Mouse (Mus musculus) intestine, postnatal 0 days (tissue): ENCODE data around the gene Qrfpr. TPM values are rescaled to one million over a fixed set of nuclear protein-coding genes. Genes with fewer than 3 reads are reported as not detected.

ENCODE experiments used
- ATAC-seq: fragments of 200-750 bp; cut with Nextera tagmentation; 2 replicates; pipeline ENCODE4 v1.8.0; 2017; ENCODE audit warnings: mild to moderate bottlenecking, moderate TSS enrichment, moderate library complexity
- H3K27ac ChIP-seq: fragments of 300-500 bp; sonication (generic); 2 replicates; pipeline ENCODE4 v1.5.1; 2014; ENCODE audit warnings: mild to moderate bottlenecking, low read depth, low read length, moderate library complexity
- H3K27me3 ChIP-seq: fragments of 300-500 bp; sonication (generic); replicated peaks from 2 replicates; pipeline ENCODE4 v1.6.1; 2014; ENCODE audit warnings: low read length, mixed read lengths; ENCODE audit not compliant: control insufficient read depth, insufficient read depth
- H3K36me3 ChIP-seq: fragments of 300-500 bp; sonication (generic); 2 replicates; pipeline ENCODE4 v1.6.1; 2014; ENCODE audit warnings: mild to moderate bottlenecking, moderate library complexity; ENCODE audit not compliant: control insufficient read depth, insufficient read depth
- H3K4me1 ChIP-seq: fragments of 300-500 bp; sonication (generic); replicated peaks from 2 replicates; pipeline ENCODE4 v1.6.1; 2014; ENCODE audit warnings: antibody characterized with exemption, low read length, mixed read lengths; ENCODE audit not compliant: control insufficient read depth, insufficient read depth
- H3K4me2 ChIP-seq: fragments of 300-500 bp; sonication (generic); replicated peaks from 2 replicates; pipeline ENCODE4 v1.6.1; 2014; ENCODE audit warnings: low read depth, mild to moderate bottlenecking, moderate library complexity
- H3K4me3 ChIP-seq: fragments of 300-500 bp; sonication (generic); 2 replicates; pipeline ENCODE4 v1.5.1; 2014; ENCODE audit warnings: low read depth, low read length
- H3K9ac ChIP-seq: fragments of 300-500 bp; sonication (generic); 2 replicates; pipeline ENCODE4 v1.6.1; 2014; ENCODE audit warnings: mild to moderate bottlenecking, low read depth, low read length
- H3K9me3 ChIP-seq: fragments of 300-500 bp; sonication (generic); 2 replicates; pipeline ENCODE4 v1.6.1; 2016; ENCODE audit warnings: mixed run types; ENCODE audit not compliant: control insufficient read depth
- CTCF ChIP-seq: sonication (generic); IDR thresholded peaks from 2 replicates; pipeline ENCODE4 v1.5.1; 2016; ENCODE audit warnings: low read depth, mild to moderate bottlenecking, control low read depth, antibody characterized with exemption, moderate library complexity
- WGBS: fragments of 180-500 bp; shearing (Covaris S2); extraction: QIAGEN DNeasy Blood & Tissue Kit; methylation state at CpG from one replicate; pipeline ENCODE4 v1.1.7; 2014; 5-methylcytosine and 5-hydroxymethylcytosine counted together
- polyA plus RNA-seq: library from polyadenylated mRNA; unstranded; fragments of >200 nt; fragmentation: Nextera tagmentation; extraction: Ambion mirVana; gene quantifications from 2 replicates; pipeline ENCODE4 v1.2.1, GENCODE M21; 2015

The Qrfpr gene
- polyA plus RNA-seq, 1 experiment from 2014 or later, result 0.20 TPM

GRCm38 (mm10) chr3:36227246-36227645 is 5.1 kb upstream of the Qrfpr start:
- H3K4me3 ChIP-seq, result no peak overlapping the region
- H3K27ac ChIP-seq, result no peak overlapping the region
- no peaks in the 10 kb centered on the region for H3K36me3 ChIP-seq
- H3K27me3 ChIP-seq, result peaks cover 1% of the 10 kb centered on the region; the same call in 1 of the 2 replicates
- no peaks in the 10 kb centered on the region for H3K4me1 ChIP-seq
- WGBS, result 93% methylated on average over 1 of the region's 1 CpGs
- H3K4me2 ChIP-seq, result no peak overlapping the region
- TF ChIP-seq CTCF, result 0 out of 2 replicates have a peak, but pooled peaks have one; percentile 5
- no peak for ATAC-seq
- H3K9ac ChIP-seq, result no peak overlapping the region
- no peaks in the 10 kb centered on the region for H3K9me3 ChIP-seq

GRCm38 (mm10) chr3:36223361-36223760 is 1.2 kb upstream of the Qrfpr start:
- no peaks in the 10 kb centered on the region for H3K4me1 ChIP-seq
- H3K27ac ChIP-seq, result no peak overlapping the region
- ATAC-seq, result no peak
- TF ChIP-seq CTCF, result no peak
- H3K27me3 ChIP-seq, result peaks cover 8% of the 10 kb centered on the region; the same call in 1 of the 2 replicates
- H3K4me3 ChIP-seq, result no peak overlapping the region
- no peak overlapping the region for H3K9ac ChIP-seq
- H3K4me2 ChIP-seq, result no peak overlapping the region
- no peaks in the 10 kb centered on the region for H3K9me3 ChIP-seq
- no peaks in the 10 kb centered on the region for H3K36me3 ChIP-seq
- 39% methylated on average over 2 of the region's 2 CpGs for WGBS

- no peak overlapping the region for H3K9ac ChIP-seq
- no peak for ATAC-seq
- no peak overlapping the region for H3K27ac ChIP-seq
- H3K9me3 ChIP-seq, result no peaks in the 10 kb centered on the region
- no peak overlapping the region for H3K4me3 ChIP-seq
- no peaks in the 10 kb centered on the region for H3K36me3 ChIP-seq
- H3K4me2 ChIP-seq, result no peak overlapping the region
- no peak for TF ChIP-seq CTCF
- 76% methylated on average over 4 of the region's 4 CpGs for WGBS
- H3K4me1 ChIP-seq, result no peaks in the 10 kb centered on the region
- H3K27me3 ChIP-seq, result no peaks in the 10 kb centered on the region
Observed at GRCm38 (mm10) chr3:36212758-36213157, 9.4 kb downstream of the Qrfpr start.

DNA sequence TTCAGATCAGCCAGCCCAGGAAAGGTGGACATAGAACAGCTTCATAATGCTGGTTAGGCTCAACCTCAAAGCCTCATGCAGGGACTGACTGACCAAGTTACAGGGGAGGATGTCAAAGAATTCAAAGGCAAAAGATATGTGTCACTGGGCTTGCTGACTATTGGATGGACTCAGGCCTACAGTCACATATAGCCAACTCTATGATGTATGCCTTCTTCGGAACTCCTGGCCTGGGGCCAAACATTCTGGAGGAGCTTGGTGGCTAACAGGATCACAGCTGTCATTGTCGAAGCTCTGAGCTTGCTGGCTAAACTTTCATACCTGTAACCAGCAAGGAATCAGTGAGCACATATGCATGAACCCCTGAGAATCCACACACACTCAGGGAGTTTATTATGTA is 11.2 kb downstream of the Qrfpr start:
- Histone ChIP-seq H3K27me3 (no peaks in the 10 kb centered on the region), H3K9ac (no peak overlapping the region), H3K27ac (no peak overlapping the region), H3K4me2 (no peak overlapping the region), H3K4me1 (no peaks in the 10 kb centered on the region), H3K9me3 (no peaks in the 10 kb centered on the region), H3K4me3 (no peak overlapping the region), H3K36me3 (no peaks in the 10 kb centered on the region)
- no peak for TF ChIP-seq CTCF
- no peak for ATAC-seq
- WGBS, result 40% methylated on average over 2 of the region's 2 CpGs

DNA sequence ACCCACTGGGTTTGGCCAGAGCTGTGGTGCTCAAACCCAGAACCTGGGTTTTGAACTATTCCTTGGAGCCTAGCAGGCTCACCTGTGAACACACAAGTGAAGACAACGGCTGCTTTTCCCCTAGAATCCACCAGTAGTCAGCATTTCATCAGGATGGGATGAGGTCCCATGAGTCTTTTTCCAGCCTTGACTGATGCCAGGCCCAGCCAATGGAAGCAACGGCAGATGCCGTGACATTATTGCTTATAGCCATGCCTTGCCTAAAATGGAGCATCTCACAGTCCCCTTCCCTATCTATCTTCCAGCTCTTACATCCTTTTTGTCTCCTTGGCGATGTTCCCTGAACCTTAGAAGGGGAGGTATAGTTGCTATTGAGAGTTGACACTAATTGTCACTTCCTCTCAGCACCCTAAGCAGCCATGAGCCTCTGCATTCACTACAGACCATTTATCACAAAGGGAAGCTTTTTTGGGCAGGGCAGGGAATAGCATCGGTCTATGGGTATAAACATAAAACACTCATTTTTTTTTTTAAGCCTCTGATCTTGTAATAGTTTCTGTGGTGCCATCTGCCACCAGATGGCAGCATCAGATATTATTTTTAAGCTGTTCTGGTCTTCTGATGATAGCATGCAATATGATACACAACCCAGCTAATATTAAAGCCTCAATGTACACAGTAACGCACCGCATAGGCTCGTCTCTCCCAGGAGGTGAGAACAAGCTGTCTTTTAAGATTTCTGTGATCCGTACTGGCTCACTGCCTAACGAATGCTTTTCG is 12.1 kb downstream of the Qrfpr start:
- Histone ChIP-seq H3K36me3 (no peaks in the 10 kb centered on the region), H3K27me3 (no peaks in the 10 kb centered on the region), H3K4me1 (no peaks in the 10 kb centered on the region), H3K4me2 (no peak overlapping the region), H3K9me3 (no peaks in the 10 kb centered on the region), H3K9ac (no peak overlapping the region), H3K27ac (no peak overlapping the region), H3K4me3 (no peak overlapping the region)
- peak; percentile 72 for TF ChIP-seq CTCF
- 53% methylated on average over 11 of the region's 11 CpGs for WGBS
- ATAC-seq, result no peak

- Histone ChIP-seq H3K4me2 (no peak overlapping the region), H3K36me3 (no peaks in the 10 kb centered on the region), H3K9ac (no peak overlapping the region), H3K4me1 (no peaks in the 10 kb centered on the region), H3K27ac (no peak overlapping the region), H3K9me3 (no peaks in the 10 kb centered on the region), H3K27me3 (no peaks in the 10 kb centered on the region), H3K4me3 (no peak overlapping the region)
- peak; percentile 53 for ATAC-seq
- WGBS, result 61% methylated on average over 19 of the region's 19 CpGs
- no peak for TF ChIP-seq CTCF
Observed at GRCm38 (mm10) chr3:36207520-36208264, 14.4 kb downstream of the Qrfpr start.
